Mouse (Mus musculus) cerebellum, adult 2 months (tissue): Measurements from ENCODE around the gene Pou6f1.

Experiments
- CTCF ChIP-seq: fragments of 200-500 bp; IDR thresholded peaks from 2 replicates; pipeline ENCODE4 v1.5.1; 2011; ENCODE audit warnings: low read depth, mild to moderate bottlenecking, control low read depth, low read length, moderate library complexity, borderline replicate concordance; ENCODE audit not compliant: insufficient read depth
- POLR2A ChIP-seq: fragments of 200-500 bp; IDR thresholded peaks from 2 replicates; pipeline ENCODE4 v1.6.1; 2011; ENCODE audit warnings: low read length, control low read depth, borderline replicate concordance; ENCODE audit not compliant: insufficient read depth

- TF ChIP-seq CTCF (no peak), POLR2A (no peak)
Observed at GRCm38 (mm10) chr15:100525405-100525804, 74.4 kb downstream of the Pou6f1 start.
